17 mouse cellular contexts compared by ENCODE assay signal in the genomic region with DNA sequence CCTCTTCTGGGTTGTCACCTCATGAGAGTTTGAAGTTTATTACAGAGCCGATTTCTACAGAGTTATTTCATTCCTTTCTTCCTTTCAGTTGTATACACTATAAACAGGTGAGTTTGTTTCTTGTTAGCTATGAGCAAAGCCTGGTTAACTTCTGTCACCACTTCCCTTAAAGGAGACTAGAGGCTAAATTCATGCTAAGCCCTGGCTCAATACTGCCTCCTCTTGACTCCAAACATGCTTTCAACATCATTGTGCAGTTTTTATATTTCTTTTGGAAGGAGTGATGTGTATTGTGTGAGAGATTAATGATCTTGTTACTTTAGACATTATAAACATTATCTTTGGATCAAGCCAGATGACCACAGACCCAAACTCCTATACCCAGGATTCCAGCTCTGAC. TPM values are rescaled to one million over a fixed set of nuclear protein-coding genes. Genes with fewer than 3 reads are reported as not detected.
DNase-seq lines count a peak whose midpoint lies in the region; ATAC-seq and TF ChIP-seq lines count a peak whose summit lies in the region.
"Had no signal": no experiment of that assay in that cellular context is flagged by ENCODE, and none has a peak within 500 bp of the region (broad histone marks: within the 10 kb centered on the region; RNA-seq: fewer than 3 reads in every experiment).

No protein-coding gene starts in this region.

- no peak for DNase-seq in forebrain, postnatal 0 days
- DNase-seq in forebrain, embryonic 14.5 days (ENCODE audit: low spot score) = no peak
- no peak for DNase-seq in liver, postnatal 0 days
- peak; percentile 51 for DNase-seq in NIH3T3 (ENCODE audit: low read depth)
- no peak for DNase-seq in layer of hippocampus, adult 11-12 months (ENCODE audit: low spot score)
- no peak for DNase-seq in embryonic facial prominence, embryonic 10.5 days (ENCODE audit: low spot score)
- DNase-seq: cerebellum, postnatal 10 days; gastrocnemius, postnatal 36 days; heart, postnatal 14 days; kidney, postnatal 25 days; right cerebral cortex, postnatal 4 days had no signal

- 0 out of 2 replicates have a peak, but pooled peaks cover 3% of the 10 kb centered on the region for H3K9me3 ChIP-seq in forebrain, postnatal 0 days (ENCODE audit: low read length)
- no peaks in the 10 kb centered on the region for H3K9me3 ChIP-seq in forebrain, embryonic 14.5 days (replicated peaks; ENCODE audit: control insufficient read depth, low read length)
- no peaks in the 10 kb centered on the region for H3K9me3 ChIP-seq in liver, postnatal 0 days (ENCODE audit: low read length)
- H3K9me3 ChIP-seq in liver, embryonic 12.5 days (replicated peaks) = no peaks in the 10 kb centered on the region
- no peaks in the 10 kb centered on the region for H3K9me3 ChIP-seq in embryonic facial prominence, embryonic 10.5 days
- H3K9me3 ChIP-seq: embryonic facial prominence, embryonic 13.5 days; forebrain, embryonic 13.5 days; liver, embryonic 15.5 days; stomach, embryonic 15.5 days had no signal

- TF ChIP-seq EP300 in liver, postnatal 0 days (IDR thresholded peaks at IDR 0.05; ENCODE audit: low read depth) = no peak

- no peak for ATAC-seq in forebrain, postnatal 0 days
- ATAC-seq in forebrain, embryonic 14.5 days = no peak
- ATAC-seq in liver, postnatal 0 days = no peak
- no peak for ATAC-seq in liver, embryonic 12.5 days
- ATAC-seq in megakaryocyte-erythroid progenitor cell, adult 5-6 weeks (replicated peaks; ENCODE audit: low FRiP score, low TSS enrichment, poor library complexity, severe bottlenecking) = 0 out of 2 replicates have a peak, but pooled peaks have one; percentile 41
- ATAC-seq: forebrain, embryonic 13.5 days had no signal

- no peaks in the 10 kb centered on the region for H3K4me1 ChIP-seq in forebrain, postnatal 0 days (ENCODE audit: insufficient read depth)
- no peaks in the 10 kb centered on the region for H3K4me1 ChIP-seq in forebrain, embryonic 14.5 days (ENCODE audit: control insufficient read depth, insufficient read depth, low read length)
- no peaks in the 10 kb centered on the region for H3K4me1 ChIP-seq in liver, postnatal 0 days (ENCODE audit: insufficient read depth)
- H3K4me1 ChIP-seq in liver, embryonic 12.5 days = no peaks in the 10 kb centered on the region
- peaks cover 4% of the 10 kb centered on the region; the same call in 1 of the 2 replicates for H3K4me1 ChIP-seq in embryonic facial prominence, embryonic 10.5 days
- H3K4me1 ChIP-seq: embryonic facial prominence, embryonic 13.5 days; forebrain, embryonic 13.5 days; liver, embryonic 15.5 days; stomach, embryonic 15.5 days had no signal

- H3K9ac ChIP-seq in forebrain, postnatal 0 days = no peak overlapping the region
- H3K9ac ChIP-seq in forebrain, embryonic 14.5 days (ENCODE audit: low read length) = no peak overlapping the region
- H3K9ac ChIP-seq in liver, postnatal 0 days (replicated peaks) = no peak overlapping the region
- no peak overlapping the region for H3K9ac ChIP-seq in liver, embryonic 12.5 days
- H3K9ac ChIP-seq: embryonic facial prominence, embryonic 13.5 days; forebrain, embryonic 13.5 days; liver, embryonic 15.5 days; stomach, embryonic 15.5 days had no signal

- no peak overlapping the region for H3K4me2 ChIP-seq in forebrain, postnatal 0 days (ENCODE audit: low read depth)
- H3K4me2 ChIP-seq in forebrain, embryonic 14.5 days (ENCODE audit: low read length) = no peak overlapping the region
- H3K4me2 ChIP-seq in liver, postnatal 0 days (ENCODE audit: low read depth, low read length) = no peak overlapping the region
- no peak overlapping the region for H3K4me2 ChIP-seq in liver, embryonic 12.5 days
- H3K4me2 ChIP-seq: embryonic facial prominence, embryonic 13.5 days; forebrain, embryonic 13.5 days; liver, embryonic 15.5 days; stomach, embryonic 15.5 days had no signal

- 0 out of 2 replicates have a peak, but pooled peaks cover 18% of the 10 kb centered on the region for H3K36me3 ChIP-seq in forebrain, postnatal 0 days (ENCODE audit: insufficient read depth)
- H3K36me3 ChIP-seq in forebrain, embryonic 14.5 days (ENCODE audit: control insufficient read depth, insufficient read depth, low read length) = 0 out of 2 replicates have a peak, but pooled peaks cover 29% of the 10 kb centered on the region
- no peaks in the 10 kb centered on the region; the same call in none of the 2 replicates for H3K36me3 ChIP-seq in liver, postnatal 0 days (replicated peaks; ENCODE audit: insufficient read depth, low read length)
- H3K36me3 ChIP-seq in liver, embryonic 12.5 days = peaks cover 13% of the 10 kb centered on the region
- peaks cover 54% of the 10 kb centered on the region for H3K36me3 ChIP-seq in embryonic facial prominence, embryonic 10.5 days (replicated peaks)
- H3K36me3 ChIP-seq: liver, embryonic 15.5 days had no signal

- WGBS in forebrain, postnatal 0 days = 100% methylated on average over 1 of the region's 1 CpGs
- 89% methylated on average over 1 of the region's 1 CpGs for WGBS in forebrain, embryonic 14.5 days
- WGBS in liver, postnatal 0 days (ENCODE audit: insufficient replicate concordance) = 87% methylated on average over 1 of the region's 1 CpGs
- WGBS in liver, embryonic 12.5 days (ENCODE audit: insufficient replicate concordance) = 67% methylated on average over 1 of the region's 1 CpGs
- 84% methylated on average over 1 of the region's 1 CpGs for WGBS in embryonic facial prominence, embryonic 10.5 days

- no peaks in the 10 kb centered on the region for H3K27me3 ChIP-seq in forebrain, postnatal 0 days (ENCODE audit: insufficient read depth, low read length)
- H3K27me3 ChIP-seq in forebrain, embryonic 14.5 days (replicated peaks; ENCODE audit: control insufficient read depth, insufficient read depth, low read length) = no peaks in the 10 kb centered on the region
- H3K27me3 ChIP-seq in liver, postnatal 0 days (ENCODE audit: insufficient read depth, low read length) = no peaks in the 10 kb centered on the region
- no peaks in the 10 kb centered on the region for H3K27me3 ChIP-seq in liver, embryonic 12.5 days (replicated peaks)
- no peaks in the 10 kb centered on the region for H3K27me3 ChIP-seq in embryonic facial prominence, embryonic 10.5 days (replicated peaks; ENCODE audit: low read depth, poor library complexity, severe bottlenecking)
- H3K27me3 ChIP-seq: embryonic facial prominence, embryonic 13.5 days; forebrain, embryonic 13.5 days; liver, embryonic 15.5 days; stomach, embryonic 15.5 days had no signal

- peak; percentile 52 for TF ChIP-seq CTCF in forebrain, postnatal 0 days (IDR thresholded peaks at IDR 0.05; ENCODE audit: low read depth)
- TF ChIP-seq CTCF in liver, postnatal 0 days (IDR thresholded peaks at IDR 0.05; ENCODE audit: low read depth) = peak; percentile 56

- no peak overlapping the region for H3K4me3 ChIP-seq in forebrain, postnatal 0 days (ENCODE audit: low read depth, low read length)
- no peak overlapping the region for H3K4me3 ChIP-seq in forebrain, embryonic 14.5 days (ENCODE audit: low read depth, low read length)
- H3K4me3 ChIP-seq in liver, postnatal 0 days (ENCODE audit: low read depth, low read length) = no peak overlapping the region
- H3K4me3 ChIP-seq in liver, embryonic 12.5 days = no peak overlapping the region
- H3K4me3 ChIP-seq in embryonic facial prominence, embryonic 10.5 days = no peak overlapping the region
- H3K4me3 ChIP-seq: embryonic facial prominence, embryonic 13.5 days; forebrain, embryonic 13.5 days; liver, embryonic 15.5 days; stomach, embryonic 15.5 days had no signal

- no peak overlapping the region for H3K27ac ChIP-seq in forebrain, postnatal 0 days (ENCODE audit: low read depth, low read length)
- H3K27ac ChIP-seq in forebrain, embryonic 14.5 days (ENCODE audit: low read depth, low read length) = no peak overlapping the region
- no peak overlapping the region for H3K27ac ChIP-seq in liver, postnatal 0 days (ENCODE audit: low read depth)
- H3K27ac ChIP-seq in liver, embryonic 12.5 days = no peak overlapping the region
- H3K27ac ChIP-seq in embryonic facial prominence, embryonic 10.5 days (replicated peaks) = no peak overlapping the region
- H3K27ac ChIP-seq: embryonic facial prominence, embryonic 13.5 days; forebrain, embryonic 13.5 days; liver, embryonic 15.5 days; stomach, embryonic 15.5 days had no signal

RNA-seq across cellular contexts. Expression of gene Fez2, which starts 47.5 kb away (rescaled TPM):
- total RNA-seq in forebrain, postnatal 0 days (2014; rRNA removed) = 56.0 and 57.9 TPM in 2 replicates
- polyA plus RNA-seq in forebrain, postnatal 0 days (2015; fragmentation: Nextera tagmentation; extraction: Ambion mirVana) = 64.8 and 65.9 TPM in 2 replicates
- polyA plus RNA-seq in forebrain, embryonic 14.5 days (2014; fragmentation: Nextera tagmentation; extraction: Ambion mirVana) = 42.6 and 45.2 TPM in 2 replicates
- polyA plus RNA-seq in liver, postnatal 0 days (2015; fragmentation: Nextera tagmentation; extraction: Ambion mirVana) = 17.3 and 20.3 TPM in 2 replicates
- 24.0 and 24.9 TPM in 2 replicates for polyA plus RNA-seq in liver, embryonic 12.5 days (2016; fragmentation: Nextera tagmentation; extraction: Ambion mirVana)
- 7.3 and 8.8 TPM in 2 replicates for total RNA-seq in megakaryocyte-erythroid progenitor cell, adult 5-6 weeks (2014; fragmentation: Nextera tagmentation)
- total RNA-seq in megakaryocyte-erythroid progenitor cell, adult 5-6 weeks (2017) = 14.7 and 17.6 TPM in 2 replicates
- 34.8 and 36.6 TPM in 2 replicates for polyA plus RNA-seq in embryonic facial prominence, embryonic 10.5 days (2016; fragmentation: Nextera tagmentation; extraction: Ambion mirVana)
